Mouse (Mus musculus) left cerebral cortex, adult 2 months (tissue): ENCODE measurements at regions not wholly inside any gene's neighbourhood (a gene's known extent, or its start where the extent isn't known, plus 50 kb on each side); places are given as distances from the start of the nearest gene placed in this dataset.

Experiments
- DNase-seq, 2 experiments: peaks; one replicate each; pipeline ENCODE4 v3.0.0; 2021 to 2022; ENCODE audit warnings: low spot score in 2 of 2, mixed read lengths in 1 of 2; ENCODE audit errors: extremely low spot score in 1 of 2
- H3K27ac ChIP-seq: fragments of 200-600 bp; 2 replicates; pipeline ENCODE4 v1.8.1; 2022
- H3K4me3 ChIP-seq: fragments of 200-600 bp; 2 replicates; pipeline ENCODE4 v1.8.1; 2022
- CTCF ChIP-seq: fragments of 200-600 bp; IDR thresholded peaks from 2 replicates; pipeline ENCODE4 v1.8.1; 2022; ENCODE audit warnings: antibody characterized with exemption, mild to moderate bottlenecking, moderate library complexity
- intact Hi-C: fragments of 180-260 bp; cut with DNase I; formaldehyde crosslinking; loops from one replicate; pipeline ENCODE4 v1.15.1; 2025

DNA sequence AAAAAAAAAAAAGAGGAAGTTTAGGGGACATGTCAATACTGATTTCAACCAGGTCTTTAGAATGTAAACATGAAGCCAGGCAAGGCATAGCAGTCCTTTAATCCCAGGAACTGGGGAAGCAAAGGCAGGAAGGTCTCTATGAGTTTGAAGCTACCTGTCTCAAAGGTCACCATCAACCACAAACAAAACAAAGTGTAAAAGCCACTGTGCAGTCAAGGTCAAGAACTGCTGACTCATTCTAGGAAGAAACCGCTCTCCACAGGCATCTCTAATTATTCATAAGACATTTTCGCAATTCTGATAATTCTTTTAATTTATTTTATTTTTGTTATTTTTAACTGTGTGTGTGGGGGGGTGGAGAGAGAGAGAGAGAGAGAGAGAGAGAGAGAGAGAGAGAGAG lies 364.0 kb downstream of the Cntnap4 start:
- intact Hi-C loops: no loop called here

GRCm38 (mm10) chr8:112935411-112935810 lies 365.6 kb downstream of the Cntnap4 start:
- no peak for TF ChIP-seq CTCF
- Histone ChIP-seq H3K4me3 (no peak overlapping the region), H3K27ac (no peak overlapping the region)
- DNase-seq: no peak
- intact Hi-C loops: no loop called here

More for the DNA sequence above, 364.0 kb downstream of the Cntnap4 start:
- no peak for TF ChIP-seq CTCF
- no peak overlapping the region for H3K27ac ChIP-seq
- no peak for DNase-seq
- no peak overlapping the region for H3K4me3 ChIP-seq

DNA sequence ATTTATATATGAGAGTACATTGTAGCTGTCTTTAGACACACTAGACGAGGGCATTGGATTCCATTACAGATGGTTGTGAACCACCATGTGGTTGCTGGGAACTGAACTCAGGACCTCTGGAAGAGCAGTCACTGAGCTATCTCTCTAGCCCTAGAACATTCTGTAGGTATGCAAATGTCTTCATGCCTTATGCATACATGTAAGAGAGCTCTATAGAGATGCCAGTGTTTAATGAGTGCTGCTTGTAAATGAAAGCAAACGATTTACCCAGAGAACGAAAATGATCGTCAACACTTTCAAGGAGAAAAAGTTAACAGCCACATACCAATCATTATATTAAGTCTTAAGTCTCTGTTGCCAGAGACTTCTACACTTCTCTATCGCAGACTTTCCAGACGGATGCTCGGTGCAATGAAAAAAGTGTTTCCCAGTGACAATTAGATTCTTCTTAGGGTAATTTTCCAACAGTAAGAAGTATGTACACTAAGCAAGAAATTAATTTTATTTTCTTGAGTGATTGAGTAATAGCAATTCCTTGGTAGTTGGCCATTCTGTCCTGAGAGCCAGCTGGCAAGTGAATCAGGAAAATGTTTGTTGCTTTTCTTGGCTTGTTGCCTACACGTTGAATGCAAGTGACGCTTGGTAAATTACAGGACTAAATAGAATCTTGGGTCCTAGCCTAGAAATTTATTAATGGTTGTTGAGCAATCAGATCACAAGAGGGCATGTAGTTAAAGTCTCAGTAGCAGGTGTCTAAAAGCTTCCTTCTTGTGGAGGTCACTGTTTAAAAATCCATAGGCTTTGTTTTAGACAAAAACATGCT lies 366.3 kb downstream of the Cntnap4 start:
- DNase-seq: no peak
- intact Hi-C loops: no loop called here
- no peak overlapping the region for H3K27ac ChIP-seq
- TF ChIP-seq CTCF: no peak
- no peak overlapping the region for H3K4me3 ChIP-seq

DNA sequence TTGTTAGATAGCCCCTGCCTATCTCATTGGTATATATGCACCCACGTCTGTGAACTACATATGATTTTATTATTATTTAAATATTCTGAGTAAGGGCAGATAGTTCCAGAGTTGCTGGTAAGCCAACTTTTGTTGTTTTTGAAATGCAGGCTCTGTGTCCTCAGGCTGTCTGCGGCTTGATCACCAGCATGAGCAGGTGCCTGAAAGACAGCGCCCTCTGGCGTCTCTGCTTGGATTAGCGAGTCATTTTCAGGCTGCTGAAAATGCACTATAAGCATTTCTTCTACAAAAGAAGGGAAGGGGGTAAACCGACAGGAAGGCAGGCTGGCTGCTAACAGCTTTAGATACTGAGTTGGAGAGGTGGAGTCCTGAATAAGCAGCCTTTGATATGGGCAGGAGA lies 402.6 kb downstream of the Cntnap4 start:
- TF ChIP-seq CTCF: peak; percentile 91
- Histone ChIP-seq H3K27ac (no peak overlapping the region), H3K4me3 (no peak overlapping the region)
- intact Hi-C loops: loop anchor here (1.0 to 5.0 kb wide), 4 partner anchors 401 to 925 kb away; no protein-coding TSS in a partner anchor
- peak; percentile 81 to 88 for DNase-seq

DNA sequence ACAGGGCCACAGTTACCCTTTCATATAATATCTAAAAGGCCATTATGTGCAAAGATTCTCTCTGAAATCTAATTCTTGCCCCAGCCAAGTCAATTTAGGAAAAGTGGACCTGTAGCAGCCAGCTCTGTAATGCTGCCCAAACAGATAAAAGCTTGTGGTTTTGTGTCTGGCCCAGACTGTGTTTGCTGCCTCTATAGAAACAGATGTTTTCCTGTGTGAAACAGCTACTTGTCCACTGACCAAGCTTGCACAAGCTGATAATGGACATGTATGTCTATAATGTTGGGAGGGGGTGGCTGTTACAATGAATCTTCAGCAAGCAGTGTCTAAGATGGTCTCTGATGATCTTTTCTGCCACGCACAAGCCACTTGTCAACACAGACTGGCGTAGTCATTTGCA lies 405.9 kb downstream of the Cntnap4 start:
- intact Hi-C loops: no loop called here
- Histone ChIP-seq H3K27ac (no peak overlapping the region), H3K4me3 (no peak overlapping the region)
- TF ChIP-seq CTCF: no peak
- no peak for DNase-seq

- Histone ChIP-seq H3K27ac (no peak overlapping the region), H3K4me3 (no peak overlapping the region)
- DNase-seq: no peak
- intact Hi-C loops: no loop called here
- no peak for TF ChIP-seq CTCF
Observed at GRCm38 (mm10) chr8:112976312-112976711, 406.5 kb downstream of the Cntnap4 start.

DNA sequence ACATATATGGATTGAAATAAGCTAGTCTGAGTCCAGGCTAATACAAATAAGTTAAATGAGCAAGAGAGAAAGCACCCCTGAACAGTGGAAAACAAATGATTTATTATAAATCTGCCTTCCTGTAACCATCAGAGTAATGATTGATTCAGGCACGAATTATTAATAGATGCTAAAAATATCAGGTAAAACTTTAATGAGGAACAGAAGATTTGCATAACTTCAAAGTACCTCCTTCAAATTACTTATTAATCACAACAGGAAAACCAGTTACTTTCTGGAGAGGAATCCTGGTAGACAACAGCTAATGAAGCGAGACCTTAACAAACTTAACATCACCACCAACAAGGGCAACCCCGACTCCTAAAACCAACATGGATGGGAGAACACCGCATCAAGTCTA lies 423.9 kb downstream of the Cntnap4 start:
- no peak for DNase-seq
- intact Hi-C loops: no loop called here
- Histone ChIP-seq H3K27ac (no peak overlapping the region), H3K4me3 (no peak overlapping the region)
- TF ChIP-seq CTCF: no peak

DNA sequence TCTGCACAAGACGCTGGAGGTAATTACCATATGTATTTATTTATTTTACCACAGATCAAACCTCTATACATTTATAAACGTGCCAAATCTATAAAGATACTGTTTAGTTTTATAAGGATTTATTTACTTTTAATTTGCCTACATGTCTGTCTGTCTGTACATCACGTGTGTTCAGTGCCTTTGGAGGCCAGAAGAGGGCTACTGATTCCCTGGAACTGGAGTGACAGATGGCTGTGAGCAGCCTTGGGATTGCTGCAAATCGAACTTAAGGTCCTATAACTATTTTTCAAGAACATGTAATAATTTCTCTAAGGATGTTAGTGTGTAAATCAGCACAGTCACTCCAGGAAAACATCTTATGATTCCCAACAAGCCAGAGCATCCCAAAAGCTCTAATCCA lies 437.5 kb downstream of the Cntnap4 start:
- no peak for DNase-seq
- intact Hi-C loops: no loop called here
- H3K27ac ChIP-seq: no peak overlapping the region
- peak; percentile 21 for TF ChIP-seq CTCF
- no peak overlapping the region for H3K4me3 ChIP-seq

DNA sequence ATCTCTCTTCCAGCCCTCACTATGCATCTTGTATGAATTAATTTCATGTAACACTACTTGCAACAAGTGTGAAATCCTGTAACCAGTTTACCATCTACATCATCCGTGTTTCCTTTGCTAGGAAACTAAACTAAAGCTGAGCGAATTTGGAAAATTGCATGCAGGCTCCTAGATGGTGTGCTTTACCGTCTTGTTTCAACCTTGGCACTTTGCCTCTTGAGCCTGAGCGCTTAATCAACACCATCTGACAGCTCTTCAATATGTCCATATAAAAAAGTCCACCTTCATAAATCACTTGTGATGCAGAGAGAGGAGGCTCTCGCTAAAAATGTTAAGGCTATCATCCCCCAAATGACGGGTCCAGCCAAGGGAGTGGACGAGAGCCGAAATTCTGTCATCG lies 459.0 kb downstream of the Cntnap4 start:
- intact Hi-C loops: no loop called here
- DNase-seq: no peak
- no peak overlapping the region for H3K4me3 ChIP-seq
- TF ChIP-seq CTCF: no peak
- H3K27ac ChIP-seq: no peak overlapping the region

GRCm38 (mm10) chr8:113051770-113052473 lies 482.1 kb downstream of the Cntnap4 start:
- DNase-seq: no peak
- H3K4me3 ChIP-seq: no peak overlapping the region
- no peak for TF ChIP-seq CTCF
- intact Hi-C loops: no loop called here
- no peak overlapping the region for H3K27ac ChIP-seq

DNA sequence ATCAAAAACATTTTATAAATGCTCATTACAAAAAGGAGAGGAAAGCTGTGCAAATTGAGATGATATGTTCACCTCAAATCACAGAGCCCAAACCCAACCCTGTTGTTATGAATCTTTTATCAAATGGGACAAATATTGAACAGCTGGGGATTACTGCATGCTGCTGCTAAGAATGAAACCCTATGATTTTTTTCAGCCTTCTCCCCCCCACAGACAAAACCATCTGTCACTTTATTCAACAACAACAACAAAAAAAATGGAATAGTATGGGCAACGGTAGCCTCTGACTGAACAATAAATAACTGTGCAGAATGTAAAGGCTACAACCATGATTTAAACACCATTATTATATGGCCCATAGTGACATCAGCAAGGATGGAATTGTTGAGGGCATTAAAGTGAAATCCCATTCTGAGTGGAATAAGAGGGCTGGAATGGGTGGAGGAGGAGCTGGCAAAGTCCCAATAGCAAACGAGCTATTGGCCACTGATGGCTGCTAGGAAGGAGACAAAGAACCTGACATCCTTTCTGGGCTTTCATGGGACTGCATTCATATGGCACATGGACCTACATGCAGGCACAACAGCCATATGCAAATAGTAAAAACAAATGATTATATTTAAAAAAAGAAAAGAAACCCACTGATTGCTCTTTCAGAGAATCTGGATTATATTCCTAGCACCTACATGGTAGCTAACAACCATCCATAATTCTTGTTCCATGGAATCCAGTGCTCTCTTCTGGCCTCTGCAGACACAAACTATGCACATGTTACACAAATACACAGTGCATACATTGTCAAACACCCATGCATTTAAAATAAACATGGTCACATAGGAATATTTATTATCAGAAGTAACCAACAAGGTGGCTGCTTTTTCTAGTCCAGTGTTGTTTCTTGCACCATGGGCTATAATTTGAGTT lies 495.7 kb downstream of the Cntnap4 start:
- TF ChIP-seq CTCF: no peak
- Histone ChIP-seq H3K4me3 (no peak overlapping the region), H3K27ac (no peak overlapping the region)
- intact Hi-C loops: no loop called here
- no peak for DNase-seq
